Mouse (Mus musculus): Measurements from ENCODE around the gene Capzb.

Capzb gene

GRCm38 (mm10) chr4:139208236-139209129 lies 15.8 kb downstream of the Capzb start:
- DNase-seq (ENCODE audit: low spot score): peak; percentile 13

- DNase-seq (ENCODE audit: low spot score): peak; percentile 13
Measured at GRCm38 (mm10) chr4:139209130-139209840, 16.6 kb downstream of the Capzb start.

GRCm38 (mm10) chr4:139211975-139212831 lies 19.5 kb downstream of the Capzb start:
- no peak for DNase-seq (ENCODE audit: low spot score)

- DNase-seq (ENCODE audit: low spot score): no peak
Measured at GRCm38 (mm10) chr4:139213086-139213485, 20.4 kb downstream of the Capzb start.

GRCm38 (mm10) chr4:139213935-139214371 lies 21.3 kb downstream of the Capzb start:
- DNase-seq (ENCODE audit: low spot score): no peak

GRCm38 (mm10) chr4:139216566-139216965 lies 23.9 kb downstream of the Capzb start:
- DNase-seq (ENCODE audit: low spot score): no peak

- DNase-seq (ENCODE audit: low spot score): no peak
Measured at GRCm38 (mm10) chr4:139218539-139218938, 25.8 kb downstream of the Capzb start.

- no peak for DNase-seq (ENCODE audit: low spot score)
Measured at GRCm38 (mm10) chr4:139219656-139220055, 27.0 kb downstream of the Capzb start.

GRCm38 (mm10) chr4:139220978-139221377 lies 28.3 kb downstream of the Capzb start:
- DNase-seq (ENCODE audit: low spot score): peak; percentile 43

GRCm38 (mm10) chr4:139221837-139222236 lies 29.1 kb downstream of the Capzb start:
- DNase-seq (ENCODE audit: low spot score): no peak

- no peak for DNase-seq (ENCODE audit: low spot score)
Measured at GRCm38 (mm10) chr4:139225115-139225514, 32.4 kb downstream of the Capzb start.

GRCm38 (mm10) chr4:139225944-139226343 lies 33.2 kb downstream of the Capzb start:
- DNase-seq (ENCODE audit: low spot score): no peak

- no peak for DNase-seq (ENCODE audit: low spot score)
Measured at GRCm38 (mm10) chr4:139226504-139227216, 34.0 kb downstream of the Capzb start.

GRCm38 (mm10) chr4:139227923-139228322 lies 35.2 kb downstream of the Capzb start:
- DNase-seq (ENCODE audit: low spot score): no peak

- DNase-seq (ENCODE audit: low spot score): no peak
Measured at GRCm38 (mm10) chr4:139229271-139229670, 36.6 kb downstream of the Capzb start.

- no peak for DNase-seq (ENCODE audit: low spot score)
Measured at GRCm38 (mm10) chr4:139230376-139231120, 37.8 kb downstream of the Capzb start.

GRCm38 (mm10) chr4:139231163-139231562 lies 38.5 kb downstream of the Capzb start:
- DNase-seq (ENCODE audit: low spot score): no peak

GRCm38 (mm10) chr4:139232479-139233145 lies 39.9 kb downstream of the Capzb start:
- peak; percentile 48 for DNase-seq (ENCODE audit: low spot score)

- DNase-seq (ENCODE audit: low spot score): no peak
Measured at GRCm38 (mm10) chr4:139233146-139233495, 40.4 kb downstream of the Capzb start.

GRCm38 (mm10) chr4:139233755-139234254 lies 41.1 kb downstream of the Capzb start:
- no peak for DNase-seq (ENCODE audit: low spot score)
